Mouse (Mus musculus) cerebellum, postnatal 14 days (tissue): ENCODE data around the gene Lyrm7.
"Not testable (repeated sequence)": the region's sequence is repeated elsewhere in the genome, so short reads cannot be mapped to it uniquely, and the experiment has no call there.

Experiments used
- DNase-seq, 2 experiments: peaks; one replicate each; pipeline ENCODE4 v3.0.0; 2021; ENCODE audit warnings: mixed read lengths in 2 of 2

Lyrm7 gene

GRCm38 (mm10) chr11:54879922-54880321 is 19.2 kb upstream of the Lyrm7 start:
- DNase-seq = no peak

- DNase-seq = peak; percentile 68 to 79
Measured at GRCm38 (mm10) chr11:54879434-54879833, 18.7 kb upstream of the Lyrm7 start.

- DNase-seq = no peak
Measured at GRCm38 (mm10) chr11:54878893-54879292, 18.2 kb upstream of the Lyrm7 start.

- DNase-seq = no peak
Measured at GRCm38 (mm10) chr11:54876031-54876430, 15.3 kb upstream of the Lyrm7 start.

- DNase-seq = no peak
Measured at GRCm38 (mm10) chr11:54871831-54872537, 11.3 kb upstream of the Lyrm7 start.

- no peak for DNase-seq
Measured at GRCm38 (mm10) chr11:54869318-54869717, 8.6 kb upstream of the Lyrm7 start.

- DNase-seq = no peak
Measured at GRCm38 (mm10) chr11:54868445-54868844, 7.7 kb upstream of the Lyrm7 start.

GRCm38 (mm10) chr11:54867903-54868434 is 7.3 kb upstream of the Lyrm7 start:
- DNase-seq = peak in 1 of 2 experiments; percentile 27

GRCm38 (mm10) chr11:54867049-54867385 is 6.3 kb upstream of the Lyrm7 start:
- no peak for DNase-seq

GRCm38 (mm10) chr11:54866119-54867048 is 5.7 kb upstream of the Lyrm7 start, which contains the start of gene Hint1:
Gene Hint1, plus strand, starts transcription at chr11:54866383.
- peak; percentile 95 to 98 for DNase-seq

- no peak for DNase-seq
Measured at GRCm38 (mm10) chr11:54865330-54866085, 4.8 kb upstream of the Lyrm7 start.

- peak; percentile 80 to 81 for DNase-seq
Measured at GRCm38 (mm10) chr11:54862621-54863520, 2.2 kb upstream of the Lyrm7 start.

GRCm38 (mm10) chr11:54861471-54862420 is 1.0 kb upstream of the Lyrm7 start:
- peak in 1 of 2 experiments; percentile 20 for DNase-seq

- DNase-seq = peak in 1 of 2 experiments; percentile 32
Measured at GRCm38 (mm10) chr11:54859322-54860165, 1.2 kb downstream of the Lyrm7 start.

GRCm38 (mm10) chr11:54858880-54859279 is 1.8 kb downstream of the Lyrm7 start:
- not testable (repeated sequence) for DNase-seq

- no peak for DNase-seq
Measured at GRCm38 (mm10) chr11:54851656-54852055, 9.1 kb downstream of the Lyrm7 start.

GRCm38 (mm10) chr11:54849961-54850758 is 10.6 kb downstream of the Lyrm7 start:
- no peak for DNase-seq
